ENCODE assay signal across 25 mouse cellular contexts in the genomic region with DNA sequence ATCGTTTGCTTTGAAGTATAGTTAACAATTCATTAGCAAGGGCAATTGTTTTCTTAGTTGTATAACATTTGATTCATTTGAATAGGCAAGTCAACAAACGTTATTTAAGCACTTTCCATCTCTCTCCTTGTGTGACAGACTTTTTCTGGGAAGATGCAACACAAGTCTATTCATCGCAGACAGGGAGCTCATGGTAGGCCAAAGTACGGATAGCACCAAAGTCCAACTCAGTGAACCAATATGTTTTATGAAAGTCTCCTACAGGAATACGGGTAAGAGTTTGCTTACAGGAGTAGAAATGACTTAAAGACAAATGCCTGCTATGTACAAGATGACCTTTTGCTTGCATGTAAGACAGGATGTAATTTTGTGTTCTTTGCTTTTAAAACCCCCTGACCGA.
"Had no signal": no experiment of that assay in that cellular context is flagged by ENCODE, and none has a peak within 500 bp of the region (broad histone marks: within the 10 kb centered on the region; RNA-seq: fewer than 3 reads in every experiment).

No protein-coding gene starts in this region.

- H3K4me2 ChIP-seq: heart, embryonic 12.5 days; hindbrain, embryonic 12.5 days; hindbrain, embryonic 14.5 days; intestine, embryonic 15.5 days; limb, embryonic 12.5 days; liver, embryonic 11.5 days; liver, embryonic 13.5 days; liver, embryonic 15.5 days had no signal

- ATAC-seq: forebrain, embryonic 16.5 days; hindbrain, embryonic 16.5 days; inflammation-experienced regulatory T-cells, adult 6 months; intestine, embryonic 15.5 days; intestine, postnatal 0 days; liver, postnatal 0 days had no signal

- H3K9me3 ChIP-seq: heart, embryonic 10.5 days; heart, embryonic 12.5 days; hindbrain, embryonic 10.5 days; hindbrain, embryonic 12.5 days; intestine, embryonic 15.5 days; limb, embryonic 10.5 days; limb, embryonic 12.5 days; liver, embryonic 13.5 days; liver, embryonic 15.5 days had no signal

- H3K36me3 ChIP-seq: heart, embryonic 10.5 days; heart, embryonic 12.5 days; hindbrain, embryonic 10.5 days; hindbrain, embryonic 12.5 days; intestine, embryonic 15.5 days; limb, embryonic 10.5 days; limb, embryonic 12.5 days; liver, embryonic 13.5 days; liver, embryonic 15.5 days had no signal

- H3K4me1 ChIP-seq: heart, embryonic 10.5 days; heart, embryonic 12.5 days; hindbrain, embryonic 10.5 days; hindbrain, embryonic 12.5 days; intestine, embryonic 15.5 days; limb, embryonic 10.5 days; limb, embryonic 12.5 days; liver, embryonic 13.5 days; liver, embryonic 15.5 days had no signal

- H3K9ac ChIP-seq: heart, embryonic 12.5 days; hindbrain, embryonic 12.5 days; hindbrain, embryonic 14.5 days; intestine, embryonic 15.5 days; limb, embryonic 12.5 days; liver, embryonic 13.5 days; liver, embryonic 15.5 days; liver, postnatal 0 days had no signal

- H3K27me3 ChIP-seq: heart, embryonic 12.5 days; hindbrain, embryonic 12.5 days; intestine, embryonic 15.5 days; limb, embryonic 12.5 days; liver, embryonic 13.5 days; liver, embryonic 15.5 days had no signal

- H3K27ac ChIP-seq: gastrocnemius, adult 2 months; heart, embryonic 10.5 days; hindbrain, embryonic 10.5 days; hindbrain, embryonic 12.5 days; hindbrain, embryonic 14.5 days; intestine, embryonic 15.5 days; layer of hippocampus, adult 2 months; left cerebral cortex, adult 2 months; limb, embryonic 10.5 days; limb, embryonic 12.5 days; liver, embryonic 13.5 days; liver, embryonic 15.5 days had no signal

- DNase-seq: gastrocnemius, adult 2 months; gastrocnemius, postnatal 10 days; gastrocnemius, postnatal 25 days; heart, adult 18-20 months; heart, postnatal 10 days; heart, postnatal 4 days; liver; liver, embryonic 13.5 days; liver, postnatal 0 days had no signal

- H3K4me3 ChIP-seq: gastrocnemius, adult 2 months; heart, embryonic 10.5 days; heart, embryonic 12.5 days; hindbrain, embryonic 10.5 days; hindbrain, embryonic 12.5 days; intestine, embryonic 15.5 days; layer of hippocampus, adult 2 months; left cerebral cortex, adult 2 months; limb, embryonic 10.5 days; limb, embryonic 12.5 days; liver, embryonic 13.5 days; liver, embryonic 15.5 days had no signal
